Mouse (Mus musculus) embryonic facial prominence, embryonic 11.5 days (tissue): ENCODE measurements around the gene Timp3. TPM values are rescaled to one million over a fixed set of nuclear protein-coding genes. Genes with fewer than 3 reads are reported as not detected.

ENCODE experiments used
- ATAC-seq: fragments of 200-750 bp; cut with Nextera tagmentation; replicated peaks from 2 replicates; pipeline ENCODE4 v1.8.0; 2017; ENCODE audit warnings: low read depth; ENCODE audit not compliant: insufficient number of reproducible peaks, low FRiP score, low TSS enrichment
- DNase-seq: peaks from one replicate; pipeline ENCODE4 v3.0.0-alpha.2; 2015; ENCODE audit warnings: low spot score
- H3K27ac ChIP-seq: fragments of 300-500 bp; sonication (generic); replicated peaks from 2 replicates; pipeline ENCODE4 v1.5.1; 2014; ENCODE audit warnings: mild to moderate bottlenecking, low read depth, low read length, control low read depth
- H3K27me3 ChIP-seq: fragments of 300-500 bp; sonication (generic); 2 replicates; pipeline ENCODE4 v1.6.1; 2014; ENCODE audit warnings: mild to moderate bottlenecking, low read length, moderate library complexity, mixed read lengths; ENCODE audit not compliant: control insufficient read depth, insufficient read depth
- H3K36me3 ChIP-seq: fragments of 300-500 bp; sonication (generic); replicated peaks from 2 replicates; pipeline ENCODE4 v1.6.1; 2014; ENCODE audit warnings: low read depth, mild to moderate bottlenecking, low read length, moderate library complexity, mixed read lengths; ENCODE audit not compliant: control insufficient read depth, insufficient read depth
- H3K4me1 ChIP-seq: fragments of 300-500 bp; sonication (generic); 2 replicates; pipeline ENCODE4 v1.6.1; 2014; ENCODE audit warnings: low read length, mixed read lengths; ENCODE audit not compliant: control insufficient read depth, insufficient read depth
- H3K4me2 ChIP-seq: fragments of 300-500 bp; sonication (generic); 2 replicates; pipeline ENCODE4 v1.6.1; 2014; ENCODE audit warnings: low read depth, mild to moderate bottlenecking, control low read depth, low read length, moderate library complexity
- H3K4me3 ChIP-seq: fragments of 300-500 bp; sonication (generic); 2 replicates; pipeline ENCODE4 v1.5.1; 2014; ENCODE audit warnings: low read depth, low read length, control low read depth
- H3K9ac ChIP-seq: fragments of 300-500 bp; sonication (generic); replicated peaks from 2 replicates; pipeline ENCODE4 v1.6.1; 2014; ENCODE audit warnings: mild to moderate bottlenecking, control low read depth, low read length
- H3K9me3 ChIP-seq: fragments of 300-500 bp; sonication (generic); replicated peaks from 2 replicates; pipeline ENCODE4 v1.6.1; 2016; ENCODE audit warnings: mild to moderate bottlenecking, low read length, inconsistent platforms, mixed read lengths; ENCODE audit not compliant: control insufficient read depth
- WGBS: fragments of 180-500 bp; shearing (Covaris S2); extraction: QIAGEN DNeasy Blood & Tissue Kit; methylation state at CpG from one replicate; pipeline ENCODE4 v1.1.7; 2014; 5-methylcytosine and 5-hydroxymethylcytosine counted together
- polyA plus RNA-seq: library from polyadenylated mRNA; unstranded; fragments of >200 nt; fragmentation: Nextera tagmentation; extraction: Ambion mirVana; gene quantifications from 2 replicates; pipeline ENCODE4 v1.2.1, GENCODE M21; 2014

Gene Timp3
- polyA plus RNA-seq, 1 experiment from 2014 or later = 40.0 TPM

GRCm38 (mm10) chr10:86310527-86310926, 10.4 kb downstream of the Timp3 start:
- Histone ChIP-seq H3K4me1 (no peaks in the 10 kb centered on the region), H3K9me3 (no peaks in the 10 kb centered on the region), H3K9ac (no peak overlapping the region), H3K36me3 (no peaks in the 10 kb centered on the region), H3K27me3 (no peaks in the 10 kb centered on the region), H3K4me2 (no peak overlapping the region), H3K4me3 (no peak overlapping the region), H3K27ac (no peak overlapping the region)
- no peak for ATAC-seq
- WGBS = 86% methylated on average over 6 of the region's 6 CpGs
- DNase-seq = no peak

- Histone ChIP-seq H3K27me3 (no peaks in the 10 kb centered on the region), H3K4me3 (no peak overlapping the region), H3K9ac (no peak overlapping the region), H3K27ac (no peak overlapping the region), H3K4me1 (no peaks in the 10 kb centered on the region), H3K9me3 (no peaks in the 10 kb centered on the region), H3K36me3 (no peaks in the 10 kb centered on the region), H3K4me2 (no peak overlapping the region)
- DNase-seq (no peak), ATAC-seq (no peak)
- 92% methylated on average over 3 of the region's 3 CpGs for WGBS
Observed at GRCm38 (mm10) chr10:86312976-86313375, 12.8 kb downstream of the Timp3 start.

GRCm38 (mm10) chr10:86313448-86313847, 13.3 kb downstream of the Timp3 start:
- no peaks in the 10 kb centered on the region for H3K9me3 ChIP-seq
- ATAC-seq = no peak
- no peak overlapping the region for H3K9ac ChIP-seq
- H3K4me3 ChIP-seq = no peak overlapping the region
- WGBS = 76% methylated on average over 1 of the region's 1 CpGs
- H3K4me2 ChIP-seq = no peak overlapping the region
- no peaks in the 10 kb centered on the region for H3K27me3 ChIP-seq
- H3K36me3 ChIP-seq = no peaks in the 10 kb centered on the region
- no peak for DNase-seq
- H3K4me1 ChIP-seq = no peaks in the 10 kb centered on the region
- H3K27ac ChIP-seq = no peak overlapping the region

GRCm38 (mm10) chr10:86315513-86315912, 15.3 kb downstream of the Timp3 start:
- WGBS = 41% methylated on average over 3 of the region's 3 CpGs
- Histone ChIP-seq H3K9me3 (no peaks in the 10 kb centered on the region), H3K4me1 (no peaks in the 10 kb centered on the region), H3K36me3 (no peaks in the 10 kb centered on the region), H3K4me3 (no peak overlapping the region), H3K27me3 (no peaks in the 10 kb centered on the region), H3K9ac (no peak overlapping the region), H3K4me2 (no peak overlapping the region), H3K27ac (no peak overlapping the region)
- ATAC-seq = no peak
- no peak for DNase-seq

DNA sequence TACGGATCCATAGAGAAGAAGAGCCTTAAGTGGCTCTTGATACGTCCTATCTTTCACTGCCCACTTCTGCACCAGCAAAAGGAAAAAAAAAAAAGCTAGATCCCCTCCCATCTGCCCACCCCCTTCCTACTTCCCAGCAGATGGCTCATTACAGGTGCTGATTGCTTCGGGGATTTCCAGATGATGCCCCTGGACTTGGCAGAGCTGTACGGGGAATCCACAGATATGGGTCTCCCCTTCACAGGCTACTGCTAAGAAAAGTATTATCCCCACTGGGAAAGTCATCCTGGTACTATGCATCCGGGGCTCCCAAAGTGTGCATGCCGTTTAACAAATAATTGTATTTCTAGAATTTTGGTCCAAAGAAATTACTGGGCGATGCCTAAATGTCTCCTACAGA, 17.5 kb downstream of the Timp3 start:
- Histone ChIP-seq H3K9ac (no peak overlapping the region), H3K4me3 (no peak overlapping the region), H3K4me2 (no peak overlapping the region), H3K9me3 (no peaks in the 10 kb centered on the region), H3K27me3 (no peaks in the 10 kb centered on the region), H3K36me3 (no peaks in the 10 kb centered on the region), H3K4me1 (no peaks in the 10 kb centered on the region), H3K27ac (no peak overlapping the region)
- DNase-seq (no peak), ATAC-seq (no peak)
- 86% methylated on average over 7 of the region's 7 CpGs for WGBS

GRCm38 (mm10) chr10:86318552-86319140, 18.5 kb downstream of the Timp3 start:
- Histone ChIP-seq H3K9ac (no peak overlapping the region), H3K27ac (no peak overlapping the region), H3K4me1 (no peaks in the 10 kb centered on the region), H3K4me3 (no peak overlapping the region), H3K9me3 (no peaks in the 10 kb centered on the region), H3K4me2 (no peak overlapping the region), H3K36me3 (no peaks in the 10 kb centered on the region), H3K27me3 (no peaks in the 10 kb centered on the region)
- DNase-seq (no peak), ATAC-seq (no peak)
- 79% methylated on average over 5 of the region's 5 CpGs for WGBS

- 24% methylated on average over 3 of the region's 3 CpGs for WGBS
- no peaks in the 10 kb centered on the region for H3K9me3 ChIP-seq
- no peak overlapping the region for H3K4me2 ChIP-seq
- DNase-seq (no peak), ATAC-seq (no peak)
- no peaks in the 10 kb centered on the region for H3K27me3 ChIP-seq
- no peak overlapping the region for H3K4me3 ChIP-seq
- no peaks in the 10 kb centered on the region for H3K4me1 ChIP-seq
- no peak overlapping the region for H3K9ac ChIP-seq
- H3K27ac ChIP-seq = no peak overlapping the region
- no peaks in the 10 kb centered on the region for H3K36me3 ChIP-seq
Observed at GRCm38 (mm10) chr10:86319526-86319925, 19.4 kb downstream of the Timp3 start.

- Histone ChIP-seq H3K4me3 (no peak overlapping the region), H3K9ac (no peak overlapping the region), H3K4me1 (no peaks in the 10 kb centered on the region), H3K27ac (no peak overlapping the region), H3K36me3 (no peaks in the 10 kb centered on the region), H3K27me3 (no peaks in the 10 kb centered on the region), H3K9me3 (no peaks in the 10 kb centered on the region), H3K4me2 (no peak overlapping the region)
- DNase-seq = no peak
- ATAC-seq = no peak
- WGBS = 92% methylated on average over 5 of the region's 5 CpGs
Observed at GRCm38 (mm10) chr10:86320204-86320603, 20.0 kb downstream of the Timp3 start.
